Mouse (Mus musculus) testis, postnatal 14 days (tissue): ENCODE data around the gene Fto.

Experiments
- DNase-seq: peaks from one replicate; pipeline ENCODE4 v3.0.0; 2021; ENCODE audit warnings: low spot score

Fto gene

DNA sequence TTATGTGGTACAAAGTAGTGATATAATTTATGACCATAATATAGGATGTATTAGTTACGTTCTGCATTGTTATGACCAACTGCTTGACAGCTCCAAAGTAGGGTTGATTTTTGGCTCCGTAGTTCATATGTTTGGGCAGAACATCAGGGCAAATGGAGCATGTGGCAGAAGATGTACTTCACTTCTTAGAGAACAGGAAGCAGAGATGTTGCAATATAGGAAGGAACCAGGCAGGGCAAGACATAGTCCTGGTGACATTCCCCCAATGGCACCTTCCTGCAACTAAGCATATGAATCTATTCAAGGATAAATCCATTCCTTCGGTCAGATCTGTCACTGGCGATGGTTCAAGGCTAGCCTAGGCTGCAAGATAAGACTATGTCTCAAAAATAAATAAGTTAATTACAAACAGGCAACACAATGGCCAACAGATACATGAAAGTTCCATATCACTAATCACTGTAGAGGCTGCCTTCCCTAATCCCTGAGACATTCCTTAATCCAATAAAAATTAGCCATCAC lies 44.2 kb downstream of the Fto start:
- no peak for DNase-seq

DNA sequence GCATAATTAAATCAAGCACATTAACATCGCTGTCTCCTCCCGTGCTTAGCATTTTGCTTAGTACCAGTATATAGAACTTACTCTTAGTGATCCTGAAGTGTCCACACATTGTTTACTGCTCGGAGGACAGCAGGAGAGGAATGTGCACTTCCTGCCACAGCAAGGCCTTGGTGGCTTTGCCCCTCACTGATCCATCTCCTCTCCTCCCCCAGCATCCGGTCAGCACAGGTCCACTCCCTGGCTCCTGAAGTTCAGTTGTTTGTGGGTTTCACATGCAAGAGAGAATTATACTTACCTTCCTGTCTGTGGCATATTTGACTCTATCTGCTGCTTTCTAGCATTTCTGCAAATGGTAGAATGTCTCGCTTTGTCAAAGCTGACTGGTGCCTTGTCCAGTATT lies 44.7 kb downstream of the Fto start:
- no peak for DNase-seq

DNA sequence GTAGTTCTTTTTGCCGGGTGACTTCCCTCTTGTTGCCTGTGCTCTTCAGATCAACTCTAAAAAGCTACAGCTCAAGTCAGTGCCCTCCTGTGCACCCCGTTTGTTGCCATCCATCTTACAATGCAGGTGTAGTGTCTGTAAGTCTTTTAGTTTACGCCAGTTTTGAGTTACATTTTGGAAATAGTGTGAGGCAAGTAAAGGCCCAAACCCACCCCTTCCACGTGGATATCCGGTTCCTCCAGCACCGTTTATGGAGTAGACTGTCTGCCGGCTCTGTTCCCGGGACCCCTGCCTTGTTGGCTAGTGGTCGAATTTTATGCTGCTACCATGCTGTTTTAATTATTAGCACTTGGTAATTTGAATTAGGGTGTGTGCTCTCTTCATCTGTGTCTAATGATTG lies 46.2 kb downstream of the Fto start:
- no peak for DNase-seq

DNA sequence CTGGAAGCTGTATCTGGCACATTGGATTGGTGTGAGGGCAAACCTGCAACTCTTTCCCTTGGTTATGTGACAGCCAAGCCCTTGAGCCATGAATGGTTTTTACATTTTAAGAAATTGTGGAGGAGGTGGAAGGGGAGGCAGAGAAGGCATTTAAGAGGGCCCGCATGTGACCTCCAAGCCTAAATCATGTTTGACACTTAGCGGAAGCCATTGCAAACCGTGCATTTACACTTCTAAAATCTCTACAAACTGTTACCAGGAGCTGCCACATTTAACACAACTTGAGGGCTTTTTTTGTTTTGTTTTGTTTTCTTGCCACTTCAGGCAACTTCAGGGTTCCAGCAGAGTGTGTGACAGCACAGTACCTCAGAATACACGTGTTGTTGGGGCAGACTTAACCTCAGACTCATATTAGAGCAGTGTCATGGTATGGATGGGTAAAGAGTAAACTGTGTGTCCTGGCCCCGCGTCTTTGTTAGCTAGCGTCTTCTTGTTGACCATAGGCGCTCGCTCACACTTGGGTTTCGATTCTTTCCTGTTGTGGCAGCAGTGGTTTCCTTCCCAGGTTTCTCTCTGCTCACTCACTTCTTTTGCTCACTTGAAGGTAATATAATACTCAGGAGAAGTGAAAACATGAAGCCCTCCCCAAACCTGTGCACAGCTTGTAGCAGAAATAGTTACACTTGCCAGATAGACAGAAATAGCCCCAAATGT lies 47.5 kb downstream of the Fto start:
- no peak for DNase-seq

DNA sequence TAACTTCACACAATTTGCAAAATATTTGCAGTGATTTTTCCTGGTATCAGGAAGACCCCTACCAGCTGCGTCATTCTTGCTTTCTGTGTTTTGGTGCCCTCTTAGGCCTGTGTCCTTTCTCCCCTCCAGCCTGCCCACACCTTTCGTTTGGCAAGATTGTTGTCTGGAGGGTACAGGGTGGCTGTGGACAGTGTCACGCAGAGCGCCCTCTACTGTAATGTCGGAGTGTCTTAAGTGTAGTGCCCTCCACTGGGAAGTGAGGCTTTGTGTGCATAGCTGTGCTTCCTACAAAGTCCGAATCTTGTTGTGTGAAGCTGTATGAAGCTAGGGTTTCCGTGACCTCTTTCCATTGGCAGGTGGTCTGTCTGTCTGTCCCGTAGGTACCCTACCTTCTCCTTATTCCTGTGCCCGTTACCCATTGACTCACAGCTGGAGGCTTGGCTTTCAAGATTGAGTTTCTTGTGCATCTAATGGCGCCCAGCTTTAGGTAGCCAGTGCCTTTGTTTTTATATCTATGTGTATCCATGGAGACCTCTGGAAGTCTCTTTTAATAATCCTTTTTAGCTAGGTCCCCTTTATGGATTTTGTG lies 50.0 kb downstream of the Fto start:
- no peak for DNase-seq

DNA sequence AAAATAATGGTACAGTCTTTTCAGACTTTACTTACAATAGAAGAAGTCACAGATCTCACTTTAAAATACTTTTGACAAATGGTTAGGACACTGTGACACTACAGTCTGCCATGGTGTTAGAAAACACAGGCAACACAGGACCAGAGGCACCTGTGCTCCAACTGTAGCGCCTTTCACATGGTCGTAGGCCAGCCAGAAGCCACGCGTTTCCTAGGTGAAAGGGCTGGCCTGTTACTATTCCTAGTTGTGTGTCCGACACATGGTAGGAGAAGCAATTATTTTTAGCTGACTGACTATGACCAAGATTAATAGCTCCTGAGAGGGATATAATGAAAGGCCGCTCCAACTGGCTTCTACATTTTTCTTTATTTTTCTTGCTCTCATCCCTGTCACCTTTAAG lies 50.9 kb downstream of the Fto start:
- DNase-seq, result no peak

DNA sequence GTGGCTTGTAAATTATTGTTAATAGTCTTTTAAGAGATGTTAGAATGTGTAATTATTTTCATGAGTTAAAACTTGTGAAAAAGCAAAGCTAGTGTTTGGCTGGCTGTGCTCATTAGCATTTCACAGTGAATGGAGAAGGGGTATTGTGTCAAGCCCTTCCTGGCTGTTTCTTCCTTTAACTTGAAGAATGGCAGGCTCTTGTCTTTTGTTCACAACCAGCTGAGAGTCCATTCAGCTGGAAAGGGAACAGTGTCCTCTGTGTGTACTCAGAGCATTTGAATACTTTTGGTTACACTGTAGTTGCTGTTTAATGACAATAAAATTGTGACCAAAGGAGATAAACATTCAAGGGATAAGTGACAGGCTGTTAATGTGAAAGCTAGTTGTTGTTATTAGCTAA lies 52.5 kb downstream of the Fto start:
- no peak for DNase-seq

DNA sequence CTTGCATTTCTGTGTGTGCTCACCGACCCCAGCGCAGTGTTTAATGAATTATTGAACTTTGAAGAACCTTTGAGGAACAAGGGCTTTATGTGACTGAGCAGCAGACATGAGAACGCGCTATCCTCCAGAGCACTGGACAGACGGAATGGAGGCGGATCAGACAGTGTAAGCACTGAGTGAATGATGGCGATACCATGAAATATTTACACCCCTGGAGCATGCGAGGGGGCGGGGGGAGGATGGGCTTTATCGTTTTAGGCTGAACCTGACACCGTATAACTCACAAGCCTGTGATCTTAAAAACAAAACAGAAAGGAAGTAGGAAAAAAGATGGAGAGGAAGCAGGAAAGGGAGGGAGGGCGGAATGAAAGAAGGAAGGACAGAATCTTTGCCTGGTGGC lies 57.6 kb downstream of the Fto start:
- no peak for DNase-seq

DNA sequence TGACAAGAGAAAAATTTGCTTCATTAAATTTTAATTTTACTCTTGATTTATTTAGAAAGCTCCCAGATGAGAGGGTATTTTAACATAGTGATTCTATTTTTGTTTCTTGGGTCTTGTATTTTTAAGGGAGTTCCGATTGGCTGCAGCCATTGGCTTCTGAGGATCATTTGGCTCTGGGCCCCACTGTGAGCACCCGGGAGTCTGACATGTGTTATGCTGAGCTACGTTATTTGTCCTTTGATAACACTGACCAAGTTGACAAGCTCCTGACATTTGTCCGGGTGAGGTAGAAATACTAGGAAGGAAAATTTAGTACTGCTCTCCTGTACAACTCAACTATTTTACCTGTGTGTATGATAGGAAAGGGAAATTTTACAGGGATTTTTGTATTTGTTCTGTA lies 58.7 kb downstream of the Fto start:
- no peak for DNase-seq

DNA sequence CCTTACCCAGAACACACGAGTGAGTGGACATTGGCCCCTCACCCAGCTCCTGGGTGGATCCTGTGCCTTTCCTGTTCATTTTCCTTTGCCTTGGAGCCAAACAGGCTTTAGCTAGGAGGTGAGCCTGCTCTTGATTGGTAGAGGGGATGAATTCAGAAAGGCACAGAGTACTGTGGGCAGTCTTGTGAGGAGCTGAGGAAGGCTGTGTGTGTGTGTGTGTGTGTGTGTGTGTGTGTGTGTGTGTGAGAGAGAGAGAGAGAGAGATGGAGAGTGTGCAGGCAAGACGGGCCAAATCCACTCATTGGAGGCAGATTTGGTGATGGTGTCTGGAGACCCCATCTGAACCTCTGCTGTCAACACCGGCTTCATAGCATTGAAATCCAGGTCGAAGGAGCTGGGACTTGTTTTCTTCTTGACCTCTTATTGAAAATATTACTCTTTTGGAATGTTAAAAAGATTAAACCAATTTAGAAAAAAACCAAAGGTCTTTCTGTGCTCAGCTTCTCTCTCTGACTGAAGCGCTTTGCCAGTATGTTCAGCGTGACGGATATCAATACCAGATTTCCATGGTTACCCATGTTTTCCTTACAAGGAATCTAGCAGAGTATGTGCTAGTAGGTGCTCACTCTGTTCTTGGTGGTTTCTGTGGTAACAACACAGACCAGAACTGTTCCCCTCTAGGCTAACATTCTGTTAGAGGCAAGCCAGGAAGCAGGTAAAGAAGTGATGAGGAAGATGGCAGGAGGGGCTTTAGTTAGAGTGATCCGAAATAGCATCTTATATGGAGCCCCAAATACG lies 59.7 kb downstream of the Fto start:
- no peak for DNase-seq

DNA sequence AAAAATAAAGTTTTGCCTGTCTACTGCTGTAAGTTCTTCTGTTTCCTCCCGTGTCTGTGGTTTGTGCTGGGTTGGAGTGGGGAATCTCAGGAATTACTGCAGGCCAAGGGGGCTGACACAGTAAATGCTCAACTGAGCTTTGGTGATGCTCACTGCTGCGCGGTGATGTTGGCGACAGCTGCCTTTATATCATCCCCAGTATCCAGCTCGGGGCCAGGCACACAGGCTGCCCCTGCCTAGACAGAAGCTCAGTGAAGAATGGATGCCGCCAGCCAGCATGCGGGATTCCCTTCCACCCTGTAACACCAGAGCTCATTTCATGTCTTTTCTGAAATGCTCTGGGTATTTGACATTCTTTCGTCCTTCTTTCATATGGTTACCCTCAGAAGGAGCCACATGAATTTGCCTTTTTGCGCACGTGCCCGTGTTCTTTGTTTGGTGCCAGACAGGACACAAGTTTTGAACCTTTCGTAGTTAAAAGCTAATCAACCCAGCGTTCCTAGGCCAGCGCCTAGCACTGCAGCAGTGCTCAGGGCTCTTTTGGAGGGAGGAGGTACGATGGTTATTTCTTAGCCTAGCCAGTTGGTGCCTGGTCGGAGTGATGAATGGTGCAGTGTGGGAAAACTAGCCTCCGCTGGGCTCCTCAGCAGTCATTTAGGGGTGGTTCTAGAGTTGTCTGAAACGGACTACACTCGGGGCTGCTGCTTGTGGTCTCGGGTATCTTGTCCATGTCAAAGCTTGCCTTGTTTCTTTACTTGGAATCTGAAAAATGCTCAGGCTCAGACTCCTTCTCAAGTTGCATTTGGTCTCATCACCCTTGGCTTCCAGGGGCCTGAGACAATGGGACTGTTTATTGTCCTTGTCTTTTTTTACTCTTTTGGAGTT lies 62.0 kb downstream of the Fto start:
- no peak for DNase-seq

DNA sequence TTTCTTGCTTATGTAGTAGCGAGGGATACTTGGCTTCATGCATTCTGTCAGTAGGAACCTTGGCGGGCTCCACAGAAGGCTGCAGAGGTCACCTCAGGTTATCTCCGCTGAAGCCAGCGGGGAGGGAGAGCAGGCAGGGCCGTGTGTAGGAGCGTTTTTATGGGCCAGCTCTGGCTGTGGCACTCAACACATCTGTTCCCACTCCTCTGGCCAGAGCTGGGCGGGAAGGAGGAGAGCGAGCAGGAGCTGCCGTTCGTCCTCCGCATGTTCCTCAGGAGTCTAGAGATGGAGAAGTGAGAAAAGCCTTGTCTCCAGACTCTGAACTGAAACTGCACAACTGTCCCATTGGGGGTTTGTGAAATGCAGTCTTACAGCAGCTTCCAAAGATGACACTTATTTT lies 63.5 kb downstream of the Fto start:
- DNase-seq, result peak; percentile 78

DNA sequence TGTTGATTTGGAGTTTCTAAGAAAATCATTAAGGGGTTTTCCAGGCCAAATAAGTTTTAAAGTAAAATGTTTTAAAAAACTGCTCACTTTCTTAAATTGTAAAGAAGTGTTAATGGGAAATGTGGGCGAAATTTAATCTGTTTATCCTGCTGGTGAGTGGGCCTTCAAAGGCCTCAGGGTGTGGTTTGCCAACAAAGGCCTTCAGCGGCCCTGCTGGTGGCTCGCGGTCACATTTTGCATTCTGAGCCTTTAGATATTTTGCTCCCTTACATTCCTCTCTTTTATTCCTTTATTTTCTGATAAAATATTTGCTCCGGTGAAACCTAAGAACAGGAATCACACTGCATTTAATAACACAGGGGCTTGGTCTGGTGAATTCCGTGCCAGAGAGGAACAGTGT lies 64.0 kb downstream of the Fto start:
- no peak for DNase-seq

DNA sequence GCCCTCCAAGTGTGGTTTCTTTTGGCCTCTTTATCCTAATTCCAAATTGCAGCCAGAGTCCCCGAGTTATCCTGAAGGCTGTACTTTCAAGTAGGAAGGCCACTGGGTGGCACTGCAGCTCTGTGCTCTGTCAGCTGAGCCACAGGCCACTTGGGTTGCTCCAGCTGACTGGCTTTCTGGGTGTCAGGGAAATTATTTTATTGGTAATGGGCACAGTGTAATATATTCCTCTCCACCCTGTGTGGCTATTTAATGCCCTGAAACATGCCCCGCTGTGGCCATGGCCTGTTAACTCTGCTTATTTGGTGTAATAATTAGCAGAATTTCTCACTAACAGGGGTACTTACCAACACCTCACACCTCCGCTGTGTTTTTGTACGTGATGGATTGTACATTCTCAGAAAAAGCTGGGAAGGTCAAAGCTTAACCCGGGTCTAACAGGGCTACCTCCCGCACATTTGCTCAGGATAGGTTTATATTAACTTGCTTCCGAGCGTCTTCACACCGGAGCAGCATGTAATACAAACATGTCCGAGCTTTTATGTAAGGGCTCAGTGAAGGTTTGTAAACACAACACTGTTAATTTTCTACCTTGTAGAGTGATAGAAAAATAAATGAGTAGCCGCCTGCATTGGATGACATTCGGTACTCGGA lies 65.6 kb downstream of the Fto start:
- DNase-seq, result peak; percentile 46

DNA sequence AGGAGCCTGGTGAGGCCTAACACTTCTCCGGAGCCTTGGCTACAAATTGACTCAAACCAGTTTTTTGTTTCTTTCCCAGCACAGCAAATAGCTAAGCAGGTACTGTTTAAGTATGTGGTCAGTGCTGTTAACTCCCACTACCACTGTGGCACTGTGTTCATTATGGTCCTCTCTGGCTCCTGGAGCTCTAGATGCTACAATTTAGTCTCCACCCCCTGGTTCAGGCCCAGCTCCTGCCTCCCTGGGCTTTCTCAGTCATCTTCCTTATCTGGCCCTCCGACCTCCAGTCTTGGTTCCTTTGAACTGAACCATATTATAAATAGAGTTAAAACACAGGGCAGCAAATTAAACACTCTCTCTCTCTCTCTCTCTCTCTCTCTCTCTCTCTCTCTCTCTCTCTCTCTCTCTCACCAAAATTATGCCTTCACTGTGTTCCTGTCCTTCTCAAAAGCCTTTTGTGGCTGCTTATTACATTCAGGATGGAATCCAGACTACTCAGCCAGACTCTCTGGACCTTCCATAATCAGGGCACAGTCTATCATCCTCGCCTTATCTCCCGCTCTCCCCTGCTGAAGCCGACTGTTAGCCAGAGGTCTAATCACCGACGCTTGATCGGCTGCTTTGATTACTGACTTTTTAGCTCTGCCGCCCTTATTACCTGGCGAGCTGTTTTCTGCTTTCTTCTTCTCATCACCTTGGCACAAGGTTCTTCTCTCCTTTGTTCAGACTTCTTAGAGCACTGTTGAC lies 67.6 kb downstream of the Fto start:
- peak; percentile 14 for DNase-seq

DNA sequence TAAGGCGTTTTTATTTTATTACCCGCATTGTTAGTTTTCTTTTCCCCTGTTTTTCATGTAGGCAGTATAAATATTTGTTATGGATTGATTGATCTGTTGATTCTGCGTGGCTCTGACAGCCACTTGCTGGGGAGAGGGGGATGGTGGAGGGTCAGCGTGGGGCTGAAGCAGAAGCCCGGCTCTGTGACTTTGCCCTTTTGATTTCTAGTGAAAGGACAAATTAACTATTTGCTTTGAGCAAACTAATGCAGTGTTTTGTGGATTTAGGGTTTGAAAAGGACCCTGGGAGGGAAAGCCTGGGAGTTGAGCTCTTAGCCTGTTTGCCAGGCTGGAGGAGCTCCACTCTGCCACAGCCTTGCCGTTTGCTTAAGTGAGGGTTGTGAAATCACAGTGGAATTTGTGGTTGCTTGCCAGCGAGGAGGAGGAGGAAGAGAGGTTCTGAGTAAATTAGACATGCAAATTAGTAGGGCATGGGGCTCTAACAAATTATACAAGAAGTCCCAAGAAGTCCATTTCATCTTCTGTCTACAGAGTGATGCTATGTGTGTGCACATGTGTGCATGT lies 68.3 kb downstream of the Fto start:
- no peak for DNase-seq

DNA sequence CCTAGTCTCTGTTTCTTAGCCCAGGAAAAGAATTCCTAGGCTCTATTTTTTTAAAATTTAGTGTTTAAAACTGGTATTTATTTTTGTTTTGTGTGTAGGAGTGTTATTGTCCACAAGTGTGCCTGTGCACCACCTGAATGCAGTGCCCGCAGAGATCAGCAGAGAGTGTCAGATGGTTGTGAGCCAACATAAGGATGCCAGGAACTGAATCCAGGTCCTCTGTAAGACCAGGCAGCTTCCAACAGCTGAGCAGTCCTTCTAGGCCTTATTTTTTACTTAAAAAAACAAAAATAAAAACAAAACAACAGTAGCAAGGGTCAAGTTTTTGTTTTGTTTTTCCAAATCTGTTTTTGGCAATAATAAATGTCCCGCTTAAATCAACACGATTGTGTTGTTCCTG lies 69.9 kb downstream of the Fto start:
- DNase-seq, result no peak

DNA sequence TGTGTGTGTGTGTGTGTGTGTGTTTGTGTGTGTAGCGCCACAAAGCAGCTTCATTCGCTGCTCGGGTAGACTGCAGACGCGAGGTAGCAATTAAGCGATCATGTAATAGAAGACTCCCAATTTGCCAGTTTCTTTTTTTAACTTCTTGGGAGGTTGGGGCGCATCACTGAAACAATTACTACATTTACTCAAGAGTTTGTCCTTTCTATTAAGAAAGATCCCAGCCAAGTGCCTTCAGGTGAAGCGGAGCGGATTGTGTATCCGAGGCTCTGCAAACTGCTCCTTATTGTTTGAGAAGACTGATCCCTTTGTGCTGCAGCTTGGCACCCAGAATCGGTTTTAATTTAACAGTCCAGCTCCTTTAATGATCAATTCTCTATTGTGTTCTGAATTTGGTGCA lies 70.5 kb downstream of the Fto start:
- no peak for DNase-seq

DNA sequence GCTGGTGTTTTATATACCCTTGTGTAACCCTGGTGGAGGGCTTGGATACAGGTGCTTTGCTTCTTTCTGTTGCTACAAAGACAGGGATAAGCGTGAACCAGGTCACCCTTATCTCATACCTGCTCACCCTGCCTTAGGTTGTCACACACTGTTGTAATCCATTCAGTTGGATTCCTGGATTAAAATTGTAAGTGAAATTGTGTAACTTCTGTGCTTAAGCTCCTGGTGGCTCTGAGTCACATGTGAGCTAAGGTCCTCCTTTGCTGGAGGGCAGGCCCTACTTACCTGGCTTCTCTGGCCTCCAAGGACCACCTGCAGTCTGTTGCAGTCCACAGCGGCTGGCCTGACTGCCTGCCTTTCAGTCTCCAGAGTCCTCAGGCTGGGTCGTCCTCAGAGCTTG lies 71.1 kb downstream of the Fto start:
- DNase-seq, result no peak

DNA sequence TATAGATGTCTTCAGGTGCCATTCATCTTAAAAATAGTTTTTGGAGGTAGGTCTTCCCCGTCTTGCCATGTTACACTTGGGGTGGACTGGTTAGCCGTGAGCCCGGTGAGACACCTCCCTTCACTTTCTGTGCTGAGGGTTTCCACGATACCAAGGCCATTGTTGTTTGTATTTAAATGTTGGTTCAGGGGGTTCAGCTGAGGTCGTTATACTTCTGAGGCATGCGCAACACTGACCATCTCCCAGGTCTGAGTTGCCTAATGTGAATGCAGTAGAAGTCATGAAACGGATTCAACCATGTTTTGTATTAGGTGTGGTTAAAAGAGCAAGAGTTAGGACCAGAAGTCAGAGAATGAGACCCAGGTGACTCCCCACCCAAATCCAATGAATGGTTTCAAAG lies 72.5 kb downstream of the Fto start:
- DNase-seq, result no peak
